Mouse (Mus musculus): ENCODE data around the gene Commd6. TPM values are rescaled to one million over a fixed set of nuclear protein-coding genes. Genes with fewer than 3 reads are reported as not detected.

The Commd6 gene
- polyA plus RNA-seq, 1 experiment, result 15.4 TPM

DNA sequence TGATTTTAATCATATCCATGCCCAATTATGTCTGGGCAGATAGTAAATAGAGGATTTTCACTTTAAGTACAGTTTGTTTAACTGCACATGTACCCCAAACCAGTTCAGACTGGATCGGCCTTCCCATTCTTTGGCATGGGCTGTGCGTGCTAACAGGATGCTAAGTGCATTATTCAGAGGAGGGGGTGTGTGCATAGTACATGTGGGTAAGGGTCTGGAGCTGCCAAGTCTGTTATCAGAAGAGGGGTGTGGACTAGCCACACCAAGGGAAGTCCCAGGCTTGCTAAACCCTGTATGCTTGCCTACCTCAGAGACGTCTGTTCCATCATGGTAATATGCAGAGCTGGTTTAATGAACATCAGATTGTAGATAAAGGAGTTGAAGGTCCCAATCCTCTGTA, 23.8 kb upstream of the Commd6 start:
- no peak for DNase-seq (ENCODE audit: low read depth in 1 of 2, low spot score in 2 of 2)
- no peak overlapping the region for H3K27ac ChIP-seq (ENCODE audit: insufficient read depth, low read length)
- H3K27me3 ChIP-seq (ENCODE audit: control insufficient read depth, insufficient read depth, low read length), result no peaks in the 10 kb centered on the region
- H3K4me3 ChIP-seq (ENCODE audit: extremely low read depth, insufficient read depth, insufficient read length), result no peak overlapping the region
- 87% methylated on average over 3 of the region's 3 CpGs for WGBS
- H3K36me3 ChIP-seq (ENCODE audit: control insufficient read depth, insufficient read depth, low read length), result peaks cover 8% of the 10 kb centered on the region
- H3K4me1 ChIP-seq (ENCODE audit: control insufficient read depth, insufficient read depth, insufficient read length), result peaks cover 5% of the 10 kb centered on the region; the same call in 1 of the 2 replicates
- TF ChIP-seq CTCF (IDR thresholded peaks at IDR 0.05; ENCODE audit: extremely low read depth, insufficient read depth, insufficient read length, insufficient replicate concordance), result no peak
- TF ChIP-seq POLR2A (IDR thresholded peaks at IDR 0.05; ENCODE audit: low read depth, low read length), result no peak

GRCm38 (mm10) chr14:101661654-101662412, 21.3 kb upstream of the Commd6 start:
- TF ChIP-seq CTCF (IDR thresholded peaks at IDR 0.05; ENCODE audit: extremely low read depth, insufficient read depth, insufficient read length, insufficient replicate concordance) (no peak), POLR2A (IDR thresholded peaks at IDR 0.05; ENCODE audit: low read depth, low read length) (no peak)
- 34% methylated on average over 3 of the region's 3 CpGs for WGBS
- Histone ChIP-seq H3K4me1 (ENCODE audit: control insufficient read depth, insufficient read depth, insufficient read length) (peaks cover 5% of the 10 kb centered on the region; the same call in 1 of the 2 replicates), H3K27me3 (ENCODE audit: control insufficient read depth, insufficient read depth, low read length) (no peaks in the 10 kb centered on the region), H3K36me3 (ENCODE audit: control insufficient read depth, insufficient read depth, low read length) (peaks cover 3% of the 10 kb centered on the region; the same call in 1 of the 2 replicates), H3K27ac (ENCODE audit: insufficient read depth, low read length) (peak overlapping the region; percentile 52), H3K4me3 (ENCODE audit: extremely low read depth, insufficient read depth, insufficient read length) (no peak overlapping the region)
- no peak for DNase-seq (ENCODE audit: low read depth in 1 of 2, low spot score in 2 of 2)

GRCm38 (mm10) chr14:101656307-101656706, 15.8 kb upstream of the Commd6 start:
- Histone ChIP-seq H3K4me1 (ENCODE audit: control insufficient read depth, insufficient read depth, insufficient read length) (no peaks in the 10 kb centered on the region; the same call in 1 of the 2 replicates), H3K4me3 (ENCODE audit: extremely low read depth, insufficient read depth, insufficient read length) (no peak overlapping the region), H3K27me3 (ENCODE audit: control insufficient read depth, insufficient read depth, low read length) (no peaks in the 10 kb centered on the region), H3K27ac (ENCODE audit: insufficient read depth, low read length) (0 out of 2 replicates have a peak overlapping the region, but pooled peaks have one; percentile 59), H3K36me3 (ENCODE audit: control insufficient read depth, insufficient read depth, low read length) (0 out of 2 replicates have a peak, but pooled peaks cover 3% of the 10 kb centered on the region)
- DNase-seq (ENCODE audit: low read depth in 1 of 2, low spot score in 2 of 2), result no peak
- 59% methylated on average over 10 of the region's 10 CpGs for WGBS
- TF ChIP-seq CTCF (IDR thresholded peaks at IDR 0.05; ENCODE audit: extremely low read depth, insufficient read depth, insufficient read length, insufficient replicate concordance), result no peak
- no peak for TF ChIP-seq POLR2A (IDR thresholded peaks at IDR 0.05; ENCODE audit: low read depth, low read length)

GRCm38 (mm10) chr14:101654526-101654909, 14.0 kb upstream of the Commd6 start:
- no peaks in the 10 kb centered on the region for H3K27me3 ChIP-seq (ENCODE audit: control insufficient read depth, insufficient read depth, low read length)
- H3K36me3 ChIP-seq (ENCODE audit: control insufficient read depth, insufficient read depth, low read length), result 0 out of 2 replicates have a peak, but pooled peaks cover 3% of the 10 kb centered on the region
- H3K27ac ChIP-seq (ENCODE audit: insufficient read depth, low read length), result no peak overlapping the region
- TF ChIP-seq POLR2A (IDR thresholded peaks at IDR 0.05; ENCODE audit: low read depth, low read length) (no peak), CTCF (IDR thresholded peaks at IDR 0.05; ENCODE audit: extremely low read depth, insufficient read depth, insufficient read length, insufficient replicate concordance) (no peak)
- H3K4me1 ChIP-seq (ENCODE audit: control insufficient read depth, insufficient read depth, insufficient read length), result no peaks in the 10 kb centered on the region; the same call in 1 of the 2 replicates
- 3% methylated on average over 10 of the region's 10 CpGs for WGBS
- peak overlapping the region; percentile 99 for H3K4me3 ChIP-seq (ENCODE audit: extremely low read depth, insufficient read depth, insufficient read length)
- no peak for DNase-seq (ENCODE audit: low read depth in 1 of 2, low spot score in 2 of 2)

DNA sequence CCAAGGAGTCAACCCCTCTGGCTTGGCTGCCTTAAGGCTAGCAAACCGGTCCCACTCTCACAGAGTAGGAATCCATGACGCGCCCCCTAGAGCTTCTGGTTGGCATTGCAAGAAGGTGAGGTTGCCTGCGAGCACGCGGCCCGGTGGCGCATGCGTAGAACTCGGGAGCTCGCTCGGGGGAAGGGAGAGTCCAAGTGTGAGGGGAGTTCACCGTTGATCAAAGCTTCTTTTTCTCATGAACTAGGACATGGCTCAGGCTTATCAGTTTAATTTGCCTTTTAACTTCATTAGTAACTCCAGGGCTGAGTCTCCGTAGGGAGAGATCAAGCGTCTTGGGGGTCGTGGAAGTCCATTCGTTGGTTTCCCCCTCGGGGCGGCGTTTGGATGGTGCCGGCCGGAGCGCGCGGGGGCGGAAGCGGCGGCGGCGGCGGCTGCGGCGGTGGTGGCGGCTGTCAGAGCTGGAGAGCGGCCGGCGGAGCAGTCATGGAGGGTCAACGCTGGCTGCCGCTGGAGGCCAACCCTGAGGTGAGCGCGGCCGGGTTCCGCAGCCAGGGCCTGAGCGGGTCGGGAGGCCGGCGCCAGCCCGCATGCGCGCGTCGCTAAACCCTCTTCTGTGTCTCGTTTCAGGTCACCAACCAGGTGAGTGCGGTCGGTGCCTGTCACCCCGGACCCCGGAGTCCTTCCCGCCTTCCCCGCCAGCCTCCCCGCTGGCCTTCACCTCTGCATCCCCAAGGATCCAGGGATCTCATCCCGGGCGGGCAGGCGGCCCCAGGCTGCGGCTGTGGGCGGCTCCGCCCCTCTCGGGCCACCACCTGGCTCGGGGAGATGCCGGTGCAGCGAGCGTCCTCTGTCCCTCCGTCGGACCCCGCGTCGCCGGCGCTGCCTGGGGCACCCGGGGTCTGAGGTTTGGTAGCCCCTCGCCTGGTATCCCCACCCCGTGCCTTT, 13.4 kb upstream of the Commd6 start, which contains the start of gene Uchl3:
Gene Uchl3, plus strand, starts transcription at position 387 of the 945 bp plus-strand sequence.
- H3K27ac ChIP-seq (ENCODE audit: insufficient read depth, low read length), result peak within 1 kb of the TSS; percentile 94
- H3K27me3 ChIP-seq (ENCODE audit: control insufficient read depth, insufficient read depth, low read length), result no peaks in the 10 kb centered on the region
- TF ChIP-seq CTCF (IDR thresholded peaks at IDR 0.05; ENCODE audit: extremely low read depth, insufficient read depth, insufficient read length, insufficient replicate concordance) (peak; percentile 89), POLR2A (IDR thresholded peaks at IDR 0.05; ENCODE audit: low read depth, low read length) (peak; percentile 27; the same call in 1 of the 2 replicates)
- DNase-seq (ENCODE audit: low read depth in 1 of 2, low spot score in 2 of 2), result peak; percentile 86 to 96
- H3K4me3 ChIP-seq (ENCODE audit: extremely low read depth, insufficient read depth, insufficient read length), result peak within 1 kb of the TSS; percentile 99
- no peaks in the 10 kb centered on the region for H3K36me3 ChIP-seq (ENCODE audit: control insufficient read depth, insufficient read depth, low read length)
- H3K4me1 ChIP-seq (ENCODE audit: control insufficient read depth, insufficient read depth, insufficient read length), result no peaks in the 10 kb centered on the region; the same call in 1 of the 2 replicates
- under 1% methylated on average over 78 of the region's 81 CpGs for WGBS

DNA sequence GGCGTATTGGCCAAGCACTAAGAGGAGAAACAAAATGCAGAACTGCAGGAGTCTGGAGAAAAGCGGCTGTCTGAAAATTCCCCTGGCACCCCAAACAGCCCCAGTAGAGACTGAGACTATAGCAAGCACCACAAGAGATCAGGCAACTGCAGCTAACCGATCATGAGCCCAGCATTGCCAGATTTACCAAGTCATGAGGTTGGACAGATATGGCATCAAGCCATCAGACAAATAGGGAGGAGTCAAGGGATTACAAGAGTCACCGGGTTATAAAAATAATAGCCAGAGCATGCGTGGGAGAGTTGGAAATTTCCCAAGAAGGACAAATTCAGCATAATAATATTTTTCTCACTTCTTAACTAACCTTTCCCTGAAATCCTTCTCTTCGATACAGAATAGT, 12.1 kb upstream of the Commd6 start:
- no peaks in the 10 kb centered on the region for H3K36me3 ChIP-seq (ENCODE audit: control insufficient read depth, insufficient read depth, low read length)
- WGBS, result 80% methylated on average over 6 of the region's 6 CpGs
- H3K4me3 ChIP-seq (ENCODE audit: extremely low read depth, insufficient read depth, insufficient read length), result no peak overlapping the region
- H3K4me1 ChIP-seq (ENCODE audit: control insufficient read depth, insufficient read depth, insufficient read length), result no peaks in the 10 kb centered on the region; the same call in 1 of the 2 replicates
- no peak overlapping the region for H3K27ac ChIP-seq (ENCODE audit: insufficient read depth, low read length)
- no peak for TF ChIP-seq POLR2A (IDR thresholded peaks at IDR 0.05; ENCODE audit: low read depth, low read length)
- no peak for DNase-seq (ENCODE audit: low read depth in 1 of 2, low spot score in 2 of 2)
- H3K27me3 ChIP-seq (ENCODE audit: control insufficient read depth, insufficient read depth, low read length), result no peaks in the 10 kb centered on the region

Data from spleen, adult 2 months (tissue).